Mouse (Mus musculus) small intestine, adult 2 months (tissue): ENCODE measurements around the gene Slc5a6.

Source experiments
- CTCF ChIP-seq: fragments of 200-500 bp; IDR thresholded peaks from 2 replicates; pipeline ENCODE4 v1.5.1; 2012; ENCODE audit warnings: low read depth, mild to moderate bottlenecking, control low read depth, inconsistent platforms, low read length, moderate library complexity, mixed read lengths; ENCODE audit not compliant: insufficient replicate concordance, insufficient read length; ENCODE audit errors: extremely low read depth
- POLR2A ChIP-seq: fragments of 200-500 bp; IDR thresholded peaks from 2 replicates; pipeline ENCODE4 v1.6.1; 2012; ENCODE audit warnings: low read depth, mild to moderate bottlenecking, control low read depth, inconsistent platforms, low read length, moderate library complexity

DNA sequence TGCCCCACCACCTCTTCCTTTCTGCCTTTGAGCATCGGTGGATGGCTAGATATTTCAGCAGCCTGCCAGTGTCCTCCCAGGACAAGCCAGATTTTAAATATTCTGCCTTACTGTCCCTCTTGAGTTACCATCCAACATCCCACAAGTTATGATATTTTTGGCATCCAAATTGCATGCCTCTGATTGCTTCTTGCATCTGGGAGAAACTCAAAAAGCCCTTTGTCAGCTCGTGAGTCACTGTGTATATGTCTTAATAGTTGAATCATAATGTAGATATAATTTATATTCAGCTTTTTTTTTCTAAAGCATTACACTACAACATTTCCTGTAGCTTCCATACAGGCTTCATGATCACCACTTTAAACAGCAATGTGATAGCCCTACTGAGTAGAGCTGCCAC lies 38.4 kb upstream of the Slc5a6 start:
- TF ChIP-seq POLR2A, result no peak
- TF ChIP-seq CTCF, result no peak
